In genomic region chr12:69363110-69363509, GRCm38 (mm10) we compare ENCODE assay signal across 2 mouse cellular contexts. TPM values are rescaled to one million over a fixed set of nuclear protein-coding genes. Genes with fewer than 3 reads are reported as not detected.
"Had no signal": no experiment of that assay in that cellular context is flagged by ENCODE, and none has a peak within 500 bp of the region (broad histone marks: within the 10 kb centered on the region; RNA-seq: fewer than 3 reads in every experiment).

No protein-coding gene starts in this region.

RNA-seq across cellular contexts. Expression of gene Gm9887, which starts 9.1 kb away (rescaled TPM):
- total RNA-seq: megakaryocyte progenitor cell, adult 5-6 weeks; megakaryocyte-erythroid progenitor cell, adult 5-6 weeks had no signal
